Mouse (Mus musculus) bone marrow, adult 2 months (tissue): ENCODE measurements around the gene Alx3.

ENCODE experiments used
- CTCF ChIP-seq: fragments of 200-500 bp; IDR thresholded peaks from 2 replicates; pipeline ENCODE4 v1.5.1; 2011; ENCODE audit warnings: low read length, control low read depth; ENCODE audit not compliant: control insufficient read depth, insufficient read depth
- POLR2A ChIP-seq: fragments of 200-500 bp; IDR thresholded peaks from 2 replicates; pipeline ENCODE4 v1.6.1; 2011; ENCODE audit warnings: low read depth, mild to moderate bottlenecking, control low read depth, low read length, borderline replicate concordance; ENCODE audit not compliant: control insufficient read depth

DNA sequence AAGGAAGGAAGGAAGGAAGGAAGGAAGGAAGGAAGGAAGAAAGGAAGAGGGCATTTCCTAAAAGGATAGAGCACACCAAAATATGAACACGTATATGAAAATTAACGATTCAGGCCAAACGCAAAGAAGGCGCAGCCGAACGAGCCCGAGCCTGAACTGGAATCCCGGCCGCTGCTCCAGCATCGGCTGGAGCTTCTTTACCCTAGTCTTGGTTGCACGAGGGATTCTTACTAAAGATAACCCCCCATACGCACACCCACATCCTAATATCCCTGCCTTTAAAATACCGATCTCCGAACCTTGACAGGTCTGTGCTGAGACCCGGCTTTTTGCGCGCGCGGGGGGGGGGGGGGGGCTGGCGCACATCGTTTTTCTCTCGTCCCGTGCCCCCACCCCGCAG, 2.3 kb downstream of the Alx3 start:
- TF ChIP-seq CTCF (no peak), POLR2A (no peak)
